Mouse (Mus musculus): Measurements from ENCODE around the gene Fbxl7.

Fbxl7 gene

GRCm38 (mm10) chr15:26501024-26501423 is 394.4 kb downstream of the Fbxl7 start:
- DNase-seq (ENCODE audit: low spot score in 2 of 2), result no peak

Measured in right cerebral cortex, postnatal 36 days (tissue).